Mouse (Mus musculus): ENCODE measurements around the gene Tmem213.

- TF ChIP-seq ELF1 (IDR thresholded peaks at IDR 0.05; ENCODE audit: low read depth, low read length), result no peak
- TF ChIP-seq SIN3A (IDR thresholded peaks at IDR 0.05; ENCODE audit: low read length), result no peak
- no peak for TF ChIP-seq USF1 (IDR thresholded peaks at IDR 0.05; ENCODE audit: low read depth, low read length)
- no peak for TF ChIP-seq MAX (IDR thresholded peaks at IDR 0.05; ENCODE audit: low read length)
- TF ChIP-seq E2F4 (IDR thresholded peaks at IDR 0.05; ENCODE audit: borderline replicate concordance, low read depth, low read length), result no peak
- TF ChIP-seq ZC3H11A (IDR thresholded peaks at IDR 0.05; ENCODE audit: low read depth, low read length), result no peak
- no peak for TF ChIP-seq CTCF (IDR thresholded peaks at IDR 0.05 in 2 of 3, conservative IDR thresholded peaks at IDR 0.05 in 1 of 3; ENCODE audit: control insufficient read depth in 1 of 3, insufficient read depth in 1 of 3, low read depth in 2 of 3, low read length in 3 of 3, poor library complexity in 1 of 3, severe bottlenecking in 1 of 3)
- TF ChIP-seq USF2 (IDR thresholded peaks at IDR 0.05; ENCODE audit: borderline replicate concordance in 1 of 2, insufficient read depth in 1 of 2, low read depth in 1 of 2, low read length in 2 of 2), result no peak
- TF ChIP-seq EP300 (IDR thresholded peaks at IDR 0.05; ENCODE audit: low read depth in 1 of 2, low read length in 2 of 2), result no peak
- TF ChIP-seq POLR2AphosphoS2 (IDR thresholded peaks at IDR 0.05; ENCODE audit: low read length), result no peak
Observed at GRCm38 (mm10) chr6:38139086-38139485, 30.0 kb downstream of the Tmem213 start.

Data from MEL (cell line).